Mouse (Mus musculus) spleen, adult 2 months (tissue): Measurements from ENCODE around the gene Odf3b. TPM values are rescaled to one million over a fixed set of nuclear protein-coding genes. Genes with fewer than 3 reads are reported as not detected.
A peak's percentile ranks its signal among the peaks of the same experiment; 100 is the strongest.

Experiments
- DNase-seq, 2 experiments: peaks; one replicate each; pipeline versions ENCODE4 v3.0.0 to v3.0.0-alpha.2; 2012 to 2021; ENCODE audit warnings: low spot score in 2 of 2, low read depth in 1 of 2
- H3K27ac ChIP-seq: fragments of 200-500 bp; 2 replicates; pipeline ENCODE4 v1.5.1; 2012; ENCODE audit warnings: low read length, inconsistent platforms; ENCODE audit not compliant: insufficient read depth
- H3K27me3 ChIP-seq: fragments of 200-500 bp; 2 replicates; pipeline ENCODE4 v1.6.1; 2012; ENCODE audit warnings: mild to moderate bottlenecking, moderate library complexity, low read length, inconsistent platforms; ENCODE audit not compliant: control insufficient read depth, insufficient read depth
- H3K36me3 ChIP-seq: fragments of 200-500 bp; 2 replicates; pipeline ENCODE4 v1.6.1; 2012; ENCODE audit warnings: mild to moderate bottlenecking, low read length, inconsistent platforms; ENCODE audit not compliant: control insufficient read depth, insufficient read depth
- H3K4me1 ChIP-seq: fragments of 200-500 bp; 2 replicates; pipeline ENCODE4 v1.6.1; 2011; ENCODE audit warnings: inconsistent platforms; ENCODE audit not compliant: control insufficient read depth, insufficient read depth, insufficient read length
- H3K4me3 ChIP-seq: fragments of 200-500 bp; 2 replicates; pipeline ENCODE4 v1.5.1; 2011; ENCODE audit warnings: mild to moderate bottlenecking, inconsistent platforms; ENCODE audit not compliant: insufficient read depth, insufficient read length; ENCODE audit errors: extremely low read depth
- CTCF ChIP-seq: fragments of 200-500 bp; IDR thresholded peaks from 2 replicates; pipeline ENCODE4 v1.5.1; 2011; ENCODE audit warnings: mild to moderate bottlenecking, inconsistent platforms; ENCODE audit not compliant: insufficient read depth, insufficient read length, insufficient replicate concordance; ENCODE audit errors: extremely low read depth
- POLR2A ChIP-seq: fragments of 200-500 bp; IDR thresholded peaks from 2 replicates; pipeline ENCODE4 v1.6.1; 2011; ENCODE audit warnings: low read depth, low read length, inconsistent platforms
- WGBS: fragments of 180-500 bp; shearing (Covaris S2); methylation state at CpG from one replicate; pipeline ENCODE4 v1.1.7; 2018; 5-methylcytosine and 5-hydroxymethylcytosine counted together
- polyA plus RNA-seq: library from polyadenylated mRNA; depleted of rRNA; stranded (reverse); fragments of >200 nt; gene quantifications from 2 replicates; pipeline ENCODE4 v1.2.3, GENCODE M21; 2012

Odf3b gene
- polyA plus RNA-seq, 1 experiment: 1.6 TPM

GRCm38 (mm10) chr15:89365141-89365551, 13.9 kb downstream of the Odf3b start:
- no peaks in the 10 kb centered on the region for H3K27me3 ChIP-seq
- peaks cover 56% of the 10 kb centered on the region for H3K36me3 ChIP-seq
- H3K4me1 ChIP-seq: no peaks in the 10 kb centered on the region
- no peak overlapping the region for H3K4me3 ChIP-seq
- TF ChIP-seq CTCF: no peak
- TF ChIP-seq POLR2A: no peak
- no peak overlapping the region for H3K27ac ChIP-seq
- no peak for DNase-seq
- WGBS: 96% methylated on average over 4 of the region's 4 CpGs

DNA sequence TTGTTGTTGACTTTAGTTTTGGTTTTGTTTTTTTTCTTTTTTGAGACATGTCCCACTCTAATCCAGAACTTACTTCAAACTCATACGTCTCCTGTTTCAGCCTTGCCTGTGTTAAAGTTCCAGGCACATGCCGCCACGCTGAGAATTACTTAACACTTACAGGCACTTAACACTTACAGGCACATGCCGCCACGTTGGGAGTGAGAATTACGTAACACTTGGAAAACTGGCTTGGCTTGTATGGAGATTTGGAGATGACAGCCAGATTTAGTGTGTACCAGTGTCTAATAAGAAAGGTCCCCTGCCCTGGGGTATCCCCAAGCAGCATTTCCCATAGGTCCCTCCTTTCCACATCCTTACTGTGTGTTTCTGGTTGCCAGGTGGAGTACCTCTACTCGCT, 16.0 kb downstream of the Odf3b start:
- H3K27me3 ChIP-seq: no peaks in the 10 kb centered on the region
- H3K4me3 ChIP-seq: no peak overlapping the region
- TF ChIP-seq POLR2A (no peak), CTCF (no peak)
- no peak for DNase-seq
- 94% methylated on average over 7 of the region's 7 CpGs for WGBS
- H3K4me1 ChIP-seq: no peaks in the 10 kb centered on the region
- peaks cover 41% of the 10 kb centered on the region for H3K36me3 ChIP-seq
- no peak overlapping the region for H3K27ac ChIP-seq

DNA sequence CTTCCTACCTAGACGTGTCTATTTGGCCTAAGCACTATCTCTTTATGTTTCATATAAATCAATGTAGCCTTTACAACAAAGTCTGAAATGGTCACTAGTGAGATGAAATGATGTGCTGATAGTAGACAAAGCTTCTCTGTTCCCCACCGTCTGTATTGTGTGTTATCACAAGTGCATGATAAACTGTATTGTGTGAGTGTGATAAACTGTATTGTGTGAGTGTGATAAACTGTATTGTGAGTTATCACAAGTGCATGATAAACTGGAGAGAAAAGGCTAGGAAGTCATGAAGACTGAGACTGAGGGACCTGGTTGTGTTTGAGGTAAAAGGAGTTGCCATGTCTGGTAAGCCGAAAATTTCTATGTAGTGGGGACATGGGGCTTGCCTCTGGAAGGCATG, 20.3 kb downstream of the Odf3b start:
- DNase-seq: no peak
- no peak overlapping the region for H3K4me3 ChIP-seq
- peaks cover 15% of the 10 kb centered on the region for H3K36me3 ChIP-seq
- TF ChIP-seq CTCF (no peak), POLR2A (no peak)
- H3K4me1 ChIP-seq: no peaks in the 10 kb centered on the region; the same call in 1 of the 2 replicates
- no peak overlapping the region for H3K27ac ChIP-seq
- WGBS: 80% methylated on average over 3 of the region's 3 CpGs
- no peaks in the 10 kb centered on the region for H3K27me3 ChIP-seq

- under 1% methylated on average over 15 of the region's 15 CpGs for WGBS
- DNase-seq: peak in 1 of 2 experiments; percentile 14
Observed at GRCm38 (mm10) chr15:89356372-89356771, 22.7 kb downstream of the Odf3b start.

DNA sequence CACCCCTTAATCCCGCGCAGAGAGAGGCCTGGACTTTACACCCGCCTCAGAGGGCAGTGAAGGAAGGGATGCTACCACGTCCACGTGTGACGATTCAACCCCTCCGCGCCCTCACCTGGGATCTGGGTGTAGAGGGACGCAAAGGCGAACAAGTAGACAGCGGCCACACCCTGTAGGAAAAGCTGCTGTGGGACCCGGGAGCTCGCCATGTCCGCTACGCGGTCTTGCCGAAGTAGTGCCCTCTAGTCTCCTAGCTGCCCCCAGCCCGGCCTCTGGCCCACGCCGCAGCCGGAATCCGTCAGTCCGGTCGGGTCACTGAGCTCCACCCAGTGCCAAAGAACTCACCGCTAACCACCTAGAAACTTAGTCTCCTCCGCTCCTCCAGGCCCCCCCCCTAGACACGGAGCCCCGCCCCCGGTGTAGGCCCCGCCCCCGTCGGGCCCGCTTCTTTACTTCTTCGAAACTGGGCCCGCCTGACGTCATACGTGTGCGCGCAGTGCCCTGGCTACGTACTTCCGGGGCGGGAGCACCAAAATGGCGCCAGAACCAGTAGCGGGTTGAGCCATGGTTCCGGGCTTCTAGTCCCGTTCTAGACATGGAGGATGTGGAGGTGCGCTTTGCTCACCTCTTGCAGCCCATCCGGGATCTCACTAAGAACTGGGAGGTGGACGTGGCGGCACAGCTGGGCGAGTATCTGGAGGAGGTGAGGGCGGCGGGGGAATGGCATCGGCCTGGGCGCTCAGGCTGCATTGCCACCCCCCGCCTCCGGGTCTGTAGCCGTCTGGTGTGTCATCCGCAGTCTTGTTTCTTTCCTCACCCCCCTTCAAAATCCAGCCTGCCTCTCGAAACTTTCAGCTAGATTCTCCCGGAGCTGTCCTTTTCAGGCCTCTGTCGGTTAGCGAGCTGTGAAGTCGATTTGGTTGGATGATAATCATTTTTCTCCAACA, 23.6 kb downstream of the Odf3b start, which contains the start of the genes Lmf2 and Ncaph2:
Gene Lmf2 (minus strand): TSS at position 419 of the 947 bp plus-strand sequence.
Gene Ncaph2 (plus strand): TSS at position 479 of the 947 bp plus-strand sequence.
- peak within 1 kb of the TSS; percentile 91 for H3K4me3 ChIP-seq
- no peaks in the 10 kb centered on the region; the same call in 1 of the 2 replicates for H3K4me1 ChIP-seq
- DNase-seq: peak; percentile 93
- peak; percentile 24; the same call in 1 of the 2 replicates for TF ChIP-seq POLR2A
- TF ChIP-seq CTCF: no peak
- WGBS: under 1% methylated on average over 64 of the region's 64 CpGs
- peaks cover 23% of the 10 kb centered on the region for H3K36me3 ChIP-seq
- H3K27me3 ChIP-seq: no peaks in the 10 kb centered on the region
- peak within 1 kb of the TSS; percentile 85 for H3K27ac ChIP-seq

More at GRCm38 (mm10) chr15:89356372-89356771, 22.7 kb downstream of the Odf3b start:
- peaks cover 18% of the 10 kb centered on the region for H3K36me3 ChIP-seq
- peak overlapping the region; percentile 70; the same call in 1 of the 2 replicates for H3K27ac ChIP-seq
- no peaks in the 10 kb centered on the region for H3K27me3 ChIP-seq
- no peaks in the 10 kb centered on the region; the same call in 1 of the 2 replicates for H3K4me1 ChIP-seq
- peak overlapping the region; percentile 91 for H3K4me3 ChIP-seq
- no peak for TF ChIP-seq POLR2A
- TF ChIP-seq CTCF: no peak

DNA sequence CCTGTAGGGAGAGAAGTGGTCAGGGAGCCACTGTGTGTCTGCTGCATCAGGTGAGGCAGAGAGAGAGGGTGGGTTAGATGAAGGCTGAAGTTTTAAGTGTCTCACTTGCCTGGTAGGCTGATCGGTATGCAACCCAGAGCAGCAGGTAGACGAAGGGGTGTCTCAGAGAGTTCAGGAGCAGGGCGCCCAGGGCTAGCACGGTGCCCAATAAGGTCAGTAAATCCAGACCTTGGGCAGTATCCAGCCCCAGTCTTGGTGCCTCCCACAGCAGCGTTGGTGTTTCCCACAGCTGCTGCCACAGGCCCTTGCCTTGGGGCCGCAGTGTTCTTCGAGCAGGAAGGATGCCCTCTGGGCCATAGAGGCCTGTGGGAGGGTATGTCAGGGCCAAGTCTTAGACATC, 24.6 kb downstream of the Odf3b start:
- WGBS: 71% methylated on average over 7 of the region's 7 CpGs

More for the DNA sequence above, 24.6 kb downstream of the Odf3b start:
- no peaks in the 10 kb centered on the region; the same call in 1 of the 2 replicates for H3K4me1 ChIP-seq
- no peaks in the 10 kb centered on the region for H3K27me3 ChIP-seq
- no peak overlapping the region; the same call in 1 of the 2 replicates for H3K4me3 ChIP-seq
- no peak for DNase-seq
- no peak overlapping the region; the same call in 1 of the 2 replicates for H3K27ac ChIP-seq
- TF ChIP-seq CTCF: no peak
- TF ChIP-seq POLR2A: no peak
- peaks cover 21% of the 10 kb centered on the region for H3K36me3 ChIP-seq
